8 mouse cellular contexts compared by ENCODE assay signal in genomic region chr17:56763741-56764250, GRCm38 (mm10). TPM values are rescaled to one million over a fixed set of nuclear protein-coding genes. Genes with fewer than 3 reads are reported as not detected.
DNase-seq lines count a peak whose midpoint lies in the region; ATAC-seq and TF ChIP-seq lines count a peak whose summit lies in the region.

No protein-coding gene starts in this region.

- dilution Hi-C loops in CH12.LX (cut with MboI; ENCODE audit: extremely low pct_ligation_motif_present, extremely low pct_unique_long_range_greater_than_20kb, low sequenced_read_pairs): no loop called here

- no peak for DNase-seq in CH12.LX (ENCODE audit: extremely low read depth)
- DNase-seq in embryo, embryonic 11 days: no peak
- no peak for DNase-seq in embryo, embryonic 10 days (ENCODE audit: low spot score)
- DNase-seq in adrenal gland, postnatal 4 days (ENCODE audit: low spot score in 2 of 2): no peak

- peaks cover 8% of the 10 kb centered on the region for H3K79me2 ChIP-seq in CH12.LX (replicated peaks; ENCODE audit: control insufficient read depth, extremely low read depth, insufficient read depth, poor library complexity, severe bottlenecking)

- peaks cover 12% of the 10 kb centered on the region for H3K9me3 ChIP-seq in erythroblast, embryonic 14.5 days (ENCODE audit: control insufficient read depth, low read length)
- H3K9me3 ChIP-seq in CH12.LX (replicated peaks; ENCODE audit: low read length): peaks cover 1% of the 10 kb centered on the region
- no peaks in the 10 kb centered on the region for H3K9me3 ChIP-seq in forebrain, embryonic 16.5 days (ENCODE audit: control insufficient read depth, low read length)
- no peaks in the 10 kb centered on the region for H3K9me3 ChIP-seq in liver, embryonic 15.5 days (replicated peaks)

- 75% methylated on average over 8 of the region's 8 CpGs for WGBS in forebrain, embryonic 16.5 days
- WGBS in liver, embryonic 15.5 days (ENCODE audit: insufficient replicate concordance): 57% methylated on average over 8 of the region's 8 CpGs

- in situ Hi-C loops in CH12.LX (cut with MboI; ENCODE audit: low pct_ligation_motif_present, low pct_unique_long_range_greater_than_20kb, low sequenced_read_pairs): no loop called here

- peaks cover 4% of the 10 kb centered on the region; the same call in 1 of the 2 replicates for H3K27me3 ChIP-seq in erythroblast, embryonic 14.5 days (ENCODE audit: control insufficient read depth)
- H3K27me3 ChIP-seq in CH12.LX (replicated peaks): peaks cover 26% of the 10 kb centered on the region
- H3K27me3 ChIP-seq in forebrain, embryonic 16.5 days (replicated peaks; ENCODE audit: control insufficient read depth, insufficient read depth, low read length): 0 out of 2 replicates have a peak, but pooled peaks cover 3% of the 10 kb centered on the region
- H3K27me3 ChIP-seq in liver, embryonic 15.5 days: peaks cover 13% of the 10 kb centered on the region

- peak overlapping the region; percentile 100 for H3K4me3 ChIP-seq in erythroblast, embryonic 14.5 days (replicated peaks)
- peak overlapping the region in 2 of 3 experiments; percentile 64 to 91 for H3K4me3 ChIP-seq in CH12.LX (replicated peaks in 1 of 3; ENCODE audit: low read depth in 2 of 3, low read length in 2 of 3, poor library complexity in 1 of 3)
- H3K4me3 ChIP-seq in forebrain, embryonic 16.5 days (replicated peaks; ENCODE audit: low read length): peak overlapping the region; percentile 76
- H3K4me3 ChIP-seq in liver, embryonic 15.5 days (replicated peaks): peak overlapping the region; percentile 80

- no peak for TF ChIP-seq POLR2A in CH12.LX (IDR thresholded peaks at IDR 0.05; ENCODE audit: low read depth, low read length)

- H3K36me3 ChIP-seq in erythroblast, embryonic 14.5 days (ENCODE audit: control insufficient read depth): peaks cover 30% of the 10 kb centered on the region
- H3K36me3 ChIP-seq in CH12.LX (replicated peaks in 1 of 2; ENCODE audit: control insufficient read depth in 1 of 2, insufficient read depth in 1 of 2, low read length in 1 of 2): peaks cover 23 to 25% of the 10 kb centered on the region in 2 experiments
- H3K36me3 ChIP-seq in forebrain, embryonic 16.5 days (ENCODE audit: control insufficient read depth, insufficient read depth): peaks cover 12% of the 10 kb centered on the region
- H3K36me3 ChIP-seq in liver, embryonic 15.5 days (replicated peaks): peaks cover 23% of the 10 kb centered on the region

- no peak overlapping the region for H3K27ac ChIP-seq in CH12.LX (ENCODE audit: insufficient read depth, low read depth)
- no peak overlapping the region for H3K27ac ChIP-seq in forebrain, embryonic 16.5 days (ENCODE audit: low read length)
- H3K27ac ChIP-seq in liver, embryonic 15.5 days (replicated peaks): peak overlapping the region; percentile 96

- ATAC-seq in erythroblast, adult 5-6 weeks (replicated peaks; ENCODE audit: low FRiP score, poor library complexity, severe bottlenecking): no peak
- ATAC-seq in forebrain, embryonic 16.5 days: no peak
- ATAC-seq in liver, embryonic 15.5 days (ENCODE audit: insufficient read depth): no peak

- TF ChIP-seq EP300 in CH12.LX (IDR thresholded peaks at IDR 0.05; ENCODE audit: low read length): no peak

- no peak for TF ChIP-seq CTCF in CH12.LX (conservative IDR thresholded peaks at IDR 0.05 in 1 of 2, IDR thresholded peaks at IDR 0.05 in 1 of 2; ENCODE audit: low read depth in 2 of 2, low read length in 2 of 2)

- TF ChIP-seq RAD21 in CH12.LX (IDR thresholded peaks at IDR 0.05; ENCODE audit: low read depth, low read length): no peak

- no peak overlapping the region; the same call in 1 of the 2 replicates for H3K4me2 ChIP-seq in CH12.LX (ENCODE audit: insufficient read depth, low read depth, poor library complexity, severe bottlenecking)
- H3K4me2 ChIP-seq in forebrain, embryonic 16.5 days (ENCODE audit: low read length): peak overlapping the region; percentile 56
- peak overlapping the region; percentile 96 for H3K4me2 ChIP-seq in liver, embryonic 15.5 days

- 0 out of 2 replicates have a peak overlapping the region, but pooled peaks have one; percentile 70 for H3K9ac ChIP-seq in CH12.LX (ENCODE audit: insufficient read depth, low read depth)
- no peak overlapping the region for H3K9ac ChIP-seq in forebrain, embryonic 16.5 days (replicated peaks; ENCODE audit: low read depth, low read length)
- no peak overlapping the region; the same call in 1 of the 2 replicates for H3K9ac ChIP-seq in liver, embryonic 15.5 days

- peaks cover 70% of the 10 kb centered on the region for H3K4me1 ChIP-seq in erythroblast, embryonic 14.5 days (ENCODE audit: control insufficient read depth)
- H3K4me1 ChIP-seq in CH12.LX (ENCODE audit: control insufficient read depth in 1 of 2, insufficient read depth in 2 of 2): peaks cover 0 to 27% of the 10 kb centered on the region in 2 experiments; a peak in 2 of 4 replicates
- peaks cover 26% of the 10 kb centered on the region for H3K4me1 ChIP-seq in forebrain, embryonic 16.5 days (replicated peaks; ENCODE audit: control insufficient read depth, insufficient read depth, low read length)
- peaks cover 61% of the 10 kb centered on the region for H3K4me1 ChIP-seq in liver, embryonic 15.5 days (replicated peaks)

TF ChIP-seq in CH12.LX, 34 proteins besides CTCF, POLR2A, EP300 and RAD21 (continues in another document):
- TF ChIP-seq PAX5 (IDR thresholded peaks at IDR 0.05; ENCODE audit: low read length) (no peak), MAX (IDR thresholded peaks at IDR 0.05; ENCODE audit: low read length) (no peak), NELFE (IDR thresholded peaks at IDR 0.05; ENCODE audit: low read depth, low read length) (no peak), ZC3H11A (IDR thresholded peaks at IDR 0.05; ENCODE audit: low read depth, low read length) (no peak), JUND (conservative IDR thresholded peaks at IDR 0.05; ENCODE audit: low read depth, low read length) (no peak), BHLHE40 (IDR thresholded peaks at IDR 0.05; ENCODE audit: low read depth, low read length) (no peak), ELF1 (IDR thresholded peaks at IDR 0.05; ENCODE audit: low read depth, low read length) (no peak), MAFK (IDR thresholded peaks at IDR 0.05; ENCODE audit: insufficient replicate concordance, low read length) (no peak)

RNA-seq across cellular contexts. Expression of gene Dus3l, which starts 0.8 kb away (rescaled TPM):
- 2.7 and 3.2 TPM in 2 replicates for polyA plus RNA-seq in erythroblast, embryonic 14.5 days (2012)
- 0.84 and 5.6 TPM in 2 replicates for total RNA-seq in erythroblast, adult 5-6 weeks (2015; ENCODE audit: low replicate concordance)
- 5.4 and 5.9 TPM in 2 replicates for total RNA-seq in erythroblast, adult 5-6 weeks (2017; ENCODE audit: low replicate concordance)
- total RNA-seq in CH12.LX (2012; rRNA removed) (57.5 and 62.1 TPM in 2 replicates), CH12.LX (2014; rRNA removed) (32.0 and 35.8 TPM in 2 replicates)
- 54.3 and 57.7 TPM in 2 replicates for polyA plus RNA-seq in CH12.LX (2012; ENCODE audit: insufficient read length, low read depth)
- polyA plus RNA-seq in forebrain, embryonic 16.5 days (2015; fragmentation: Nextera tagmentation; extraction: Ambion mirVana): 73.5 and 90.4 TPM in 2 replicates
- 12.5 and 14.4 TPM in 2 replicates for polyA plus RNA-seq in liver, embryonic 15.5 days (2015; fragmentation: Nextera tagmentation; extraction: Ambion mirVana)
- 10 to 100 TPM; 53.0 to 56.2 TPM for total RNA-seq in adrenal gland, postnatal 4 days (2021)

RNA-seq across cellular contexts. Expression of gene Prr22, which starts 6.3 kb away (rescaled TPM):
- 0.66 and 0.78 TPM in 2 replicates for polyA plus RNA-seq in erythroblast, embryonic 14.5 days (2012)
- total RNA-seq in erythroblast, adult 5-6 weeks (2015; ENCODE audit: low replicate concordance): not detected in 2 replicates
- not detected in 2 replicates for total RNA-seq in erythroblast, adult 5-6 weeks (2017; ENCODE audit: low replicate concordance)
- total RNA-seq in CH12.LX (2012; rRNA removed): 0.71 and 0.93 TPM in 2 replicates
- total RNA-seq in CH12.LX (2014; rRNA removed): 0.15 and 0.18 TPM in 2 replicates
- polyA plus RNA-seq in CH12.LX (2012; ENCODE audit: insufficient read length, low read depth): 1.3 and 1.6 TPM in 2 replicates
- 0.96 and 1.0 TPM in 2 replicates for polyA plus RNA-seq in forebrain, embryonic 16.5 days (2015; fragmentation: Nextera tagmentation; extraction: Ambion mirVana)
- polyA plus RNA-seq in liver, embryonic 15.5 days (2015; fragmentation: Nextera tagmentation; extraction: Ambion mirVana): 0.23 and 0.60 TPM in 2 replicates
- total RNA-seq in adrenal gland, postnatal 4 days (2021): under 1 TPM; 0.76 to 0.90 TPM

RNA-seq across cellular contexts. Expression of gene Nrtn, which starts 6.5 kb away (rescaled TPM):
- polyA plus RNA-seq in erythroblast, embryonic 14.5 days (2012): 1.4 and 2.2 TPM in 2 replicates
- not detected in 2 replicates for total RNA-seq in erythroblast, adult 5-6 weeks (2015; ENCODE audit: low replicate concordance)
- 0.51 TPM in 1 of 2 replicates, not detected in the other for total RNA-seq in erythroblast, adult 5-6 weeks (2017; ENCODE audit: low replicate concordance)
- total RNA-seq in CH12.LX (2012; rRNA removed): 0.25 and 0.34 TPM in 2 replicates
- not detected in 2 replicates for total RNA-seq in CH12.LX (2014; rRNA removed)
- not detected in 2 replicates for polyA plus RNA-seq in CH12.LX (2012; ENCODE audit: insufficient read length, low read depth)
- polyA plus RNA-seq in forebrain, embryonic 16.5 days (2015; fragmentation: Nextera tagmentation; extraction: Ambion mirVana): 0.73 and 0.84 TPM in 2 replicates
- polyA plus RNA-seq in liver, embryonic 15.5 days (2015; fragmentation: Nextera tagmentation; extraction: Ambion mirVana): 1.1 and 1.6 TPM in 2 replicates
- total RNA-seq in adrenal gland, postnatal 4 days (2021): 1 to 10 TPM; 4.1 to 5.2 TPM

RNA-seq across cellular contexts. Expression of gene Vmac, which starts 46.0 kb away (rescaled TPM):
- 0.22 and 0.55 TPM in 2 replicates for polyA plus RNA-seq in erythroblast, embryonic 14.5 days (2012)
- total RNA-seq in erythroblast, adult 5-6 weeks (2015; ENCODE audit: low replicate concordance): 0.38 and 1.0 TPM in 2 replicates
- total RNA-seq in erythroblast, adult 5-6 weeks (2017; ENCODE audit: low replicate concordance): 1.4 and 8.3 TPM in 2 replicates
- total RNA-seq in CH12.LX (2012; rRNA removed): 3.5 and 5.1 TPM in 2 replicates
- 3.2 and 4.2 TPM in 2 replicates for total RNA-seq in CH12.LX (2014; rRNA removed)
- 3.4 and 3.7 TPM in 2 replicates for polyA plus RNA-seq in CH12.LX (2012; ENCODE audit: insufficient read length, low read depth)
- 20.6 and 21.8 TPM in 2 replicates for polyA plus RNA-seq in forebrain, embryonic 16.5 days (2015; fragmentation: Nextera tagmentation; extraction: Ambion mirVana)
- 2.4 and 2.6 TPM in 2 replicates for polyA plus RNA-seq in liver, embryonic 15.5 days (2015; fragmentation: Nextera tagmentation; extraction: Ambion mirVana)
- total RNA-seq in adrenal gland, postnatal 4 days (2021): 10 to 100 TPM; 31.4 to 34.4 TPM

RNA-seq across cellular contexts. Expression of gene Ndufa11, which starts 46.2 kb away (rescaled TPM):
- polyA plus RNA-seq in erythroblast, embryonic 14.5 days (2012): 70.5 and 83.1 TPM in 2 replicates
- total RNA-seq in erythroblast, adult 5-6 weeks (2015; ENCODE audit: low replicate concordance): 17.7 and 29.7 TPM in 2 replicates
- total RNA-seq in erythroblast, adult 5-6 weeks (2017; ENCODE audit: low replicate concordance): 21.3 and 29.1 TPM in 2 replicates
- total RNA-seq in CH12.LX (2012; rRNA removed) (201 and 207 TPM in 2 replicates), CH12.LX (2014; rRNA removed) (97.9 and 124 TPM in 2 replicates)
- polyA plus RNA-seq in CH12.LX (2012; ENCODE audit: insufficient read length, low read depth): 131 and 155 TPM in 2 replicates
- polyA plus RNA-seq in forebrain, embryonic 16.5 days (2015; fragmentation: Nextera tagmentation; extraction: Ambion mirVana): 377 and 426 TPM in 2 replicates
- 210 and 226 TPM in 2 replicates for polyA plus RNA-seq in liver, embryonic 15.5 days (2015; fragmentation: Nextera tagmentation; extraction: Ambion mirVana)
- 100 to 1,000 TPM; 244 to 256 TPM for total RNA-seq in adrenal gland, postnatal 4 days (2021)
